7 mouse cellular contexts compared by ENCODE assay signal in genomic region chr16:10355004-10355403, GRCm38 (mm10). TPM values are rescaled to one million over a fixed set of nuclear protein-coding genes. Genes with fewer than 3 reads are reported as not detected.
DNase-seq lines count a peak whose midpoint lies in the region.

No protein-coding gene starts in this region.

- DNase-seq in kidney, postnatal 14 days = peak; percentile 59
- no peak for DNase-seq in kidney, adult 11 months
- DNase-seq in adipocyte (ENCODE audit: low spot score) (peak; percentile 92), liver (no peak)
- peak; percentile 69 for DNase-seq in brain, adult 2 months (ENCODE audit: low read depth, low spot score)
- peak; percentile 74 for DNase-seq in heart, postnatal 4 days
- DNase-seq in spleen, postnatal 4 days (ENCODE audit: low spot score in 2 of 2) = no peak

RNA-seq across cellular contexts. Expression of gene Tekt5, which starts 40.3 kb away (rescaled TPM):
- total RNA-seq in heart, postnatal 4 days (2021) = under 1 TPM; 0.33 to 0.34 TPM

RNA-seq across cellular contexts. Expression of gene Emp2, which starts 41.2 kb away (rescaled TPM):
- total RNA-seq in heart, postnatal 4 days (2021) = 10 to 100 TPM; 41.5 to 42.5 TPM

RNA-seq across cellular contexts. Expression of gene Nubp1, which starts 56.7 kb away (rescaled TPM):
- 10 to 100 TPM; 18.8 to 18.9 TPM for total RNA-seq in heart, postnatal 4 days (2021)

Comparison
In these comparisons a context has a peak if more than half of its experiments do, and no peak if none do; other contexts are left out.
1. DNase-seq: peak in kidney, postnatal 14 days (single experiment), adipocyte (single experiment), brain, adult 2 months (single experiment) and heart, postnatal 4 days (single experiment); none in kidney, adult 11 months (single experiment), spleen, postnatal 4 days (0 of 2) and liver (single experiment).